Mouse (Mus musculus) MEL (cell line): ENCODE measurements around the gene Sit1. TPM values are rescaled to one million over a fixed set of nuclear protein-coding genes. Genes with fewer than 3 reads are reported as not detected.
A peak's percentile ranks its signal among the peaks of the same experiment; 100 is the strongest.

Experiments used
- DNase-seq: peaks from one replicate; pipeline ENCODE4 v3.0.0; 2011; ENCODE audit warnings: low read depth, low spot score
- H3K27ac ChIP-seq: 2 replicates; pipeline ENCODE4 v1.5.1; 2012; ENCODE audit warnings: low read depth, mild to moderate bottlenecking, control low read depth, low read length, moderate library complexity; ENCODE audit not compliant: control insufficient read depth
- H3K27me3 ChIP-seq, 2 experiments: fragments of 150-350 bp in 1 of 2; sonication (generic) in 1 of 2; 2 replicates each; pipeline ENCODE4 v1.6.1; 2012; ENCODE audit warnings: low read length in 2 of 2, mild to moderate bottlenecking in 2 of 2, improper control_type of control experiment in 1 of 2, moderate library complexity in 1 of 2; ENCODE audit not compliant: insufficient read depth in 2 of 2, control insufficient read depth in 1 of 2
- H3K36me3 ChIP-seq, 2 experiments: 2 replicates each; pipeline ENCODE4 v1.6.1; 2012 to 2014; ENCODE audit warnings: low read length in 2 of 2, improper control_type of control experiment in 1 of 2, inconsistent platforms in 1 of 2, mild to moderate bottlenecking in 1 of 2; ENCODE audit not compliant: insufficient read depth in 2 of 2, control insufficient read depth in 1 of 2
- H3K4me1 ChIP-seq, 2 experiments: fragments of 150-350 bp in 1 of 2; sonication (generic) in 1 of 2; 2 replicates each; pipeline ENCODE4 v1.6.1; 2012; ENCODE audit warnings: low read length in 2 of 2, improper control_type of control experiment in 1 of 2, mild to moderate bottlenecking in 1 of 2; ENCODE audit not compliant: insufficient read depth in 2 of 2, control insufficient read depth in 1 of 2
- H3K4me3 ChIP-seq, 2 experiments: fragments of 150-350 bp in 1 of 2; sonication (generic) in 1 of 2; 2 replicates each; pipeline ENCODE4 v1.5.1; 2012; ENCODE audit warnings: low read depth in 2 of 2, low read length in 2 of 2, mild to moderate bottlenecking in 2 of 2, moderate library complexity in 2 of 2, control low read depth in 1 of 2, improper control_type of control experiment in 1 of 2; ENCODE audit not compliant: control insufficient read depth in 1 of 2, insufficient read depth in 1 of 2
- H3K79me2 ChIP-seq: 2 replicates; pipeline ENCODE4 v1.6.1; 2012; ENCODE audit warnings: mild to moderate bottlenecking, low read length, moderate library complexity; ENCODE audit not compliant: control insufficient read depth, poor library complexity, insufficient read depth
- H3K9ac ChIP-seq: 2 replicates; pipeline ENCODE4 v1.6.1; 2012; ENCODE audit warnings: low read depth, mild to moderate bottlenecking, control low read depth, low read length, moderate library complexity; ENCODE audit not compliant: control insufficient read depth, poor library complexity, severe bottlenecking
- H3K9me3 ChIP-seq: fragments of 150-350 bp; sonication (generic); replicated peaks from 2 replicates; pipeline ENCODE4 v1.6.1; 2012; ENCODE audit warnings: mild to moderate bottlenecking, low read length, improper control_type of control experiment, moderate library complexity; ENCODE audit not compliant: insufficient read depth
- BHLHE40 ChIP-seq: IDR thresholded peaks from 2 replicates; pipeline ENCODE4 v1.6.1; 2012; ENCODE audit warnings: low read depth, mild to moderate bottlenecking, inconsistent platforms, low read length, improper control_type of control experiment, borderline replicate concordance
- CTCF ChIP-seq, 3 experiments: IDR thresholded peaks in 2 of 3; conservative IDR thresholded peaks in 1 of 3; 2 replicates each; pipeline ENCODE4 v1.5.1; 2011 to 2012; ENCODE audit warnings: low read length in 3 of 3, low read depth in 2 of 3, mild to moderate bottlenecking in 2 of 3, improper control_type of control experiment in 1 of 3, inconsistent platforms in 1 of 3, mixed read lengths in 1 of 3, moderate library complexity in 1 of 3; ENCODE audit not compliant: control insufficient read depth in 1 of 3, insufficient read depth in 1 of 3, poor library complexity in 1 of 3, severe bottlenecking in 1 of 3
- E2F4 ChIP-seq: IDR thresholded peaks from 2 replicates; pipeline ENCODE4 v1.6.1; 2011; ENCODE audit warnings: low read depth, low read length, improper control_type of control experiment, borderline replicate concordance
- ELF1 ChIP-seq: IDR thresholded peaks from 2 replicates; pipeline ENCODE4 v1.6.1; 2014; ENCODE audit warnings: low read depth, mild to moderate bottlenecking, inconsistent platforms, low read length, improper control_type of control experiment, moderate library complexity
- EP300 ChIP-seq, 2 experiments: IDR thresholded peaks; 2 replicates each; pipeline ENCODE4 v1.6.1; 2011; ENCODE audit warnings: improper control_type of control experiment in 2 of 2, low read length in 2 of 2, low read depth in 1 of 2, mild to moderate bottlenecking in 1 of 2
- ETS1 ChIP-seq: IDR thresholded peaks from 2 replicates; pipeline ENCODE4 v1.6.1; 2012; ENCODE audit warnings: low read depth, mild to moderate bottlenecking, inconsistent platforms, low read length, improper control_type of control experiment, moderate library complexity
- JUND ChIP-seq: IDR thresholded peaks from 2 replicates; pipeline ENCODE4 v1.6.1; 2011; ENCODE audit warnings: low read depth, mild to moderate bottlenecking, improper control_type of control experiment, low read length
- MAFK ChIP-seq: IDR thresholded peaks from 2 replicates; pipeline ENCODE4 v1.6.1; 2011; ENCODE audit warnings: low read depth, mild to moderate bottlenecking, low read length, improper control_type of control experiment, borderline replicate concordance
- MEF2A ChIP-seq: IDR thresholded peaks from 2 replicates; pipeline ENCODE4 v1.6.1; 2014; ENCODE audit warnings: low read depth, mild to moderate bottlenecking, inconsistent platforms, low read length, improper control_type of control experiment; ENCODE audit not compliant: poor library complexity, insufficient replicate concordance, severe bottlenecking; ENCODE audit errors: extremely low read depth
- MXI1 ChIP-seq: IDR thresholded peaks from 2 replicates; pipeline ENCODE4 v1.6.1; 2011; ENCODE audit warnings: mild to moderate bottlenecking, low read depth, low read length, improper control_type of control experiment
- MYB ChIP-seq: IDR thresholded peaks from 2 replicates; pipeline ENCODE4 v1.6.1; 2011; ENCODE audit warnings: mild to moderate bottlenecking, low read depth, low read length, improper control_type of control experiment
- MYC ChIP-seq: IDR thresholded peaks from 2 replicates; pipeline ENCODE4 v1.6.1; 2011; ENCODE audit warnings: low read depth, mild to moderate bottlenecking, low read length, improper control_type of control experiment, moderate library complexity
- NELFE ChIP-seq: IDR thresholded peaks from 2 replicates; pipeline ENCODE4 v1.6.1; 2011; ENCODE audit warnings: low read depth, low read length, improper control_type of control experiment
- POLR2AphosphoS2 ChIP-seq: IDR thresholded peaks from 2 replicates; pipeline ENCODE4 v1.6.1; 2011; ENCODE audit warnings: low read length, improper control_type of control experiment
- POLR2AphosphoS5 ChIP-seq: IDR thresholded peaks from 2 replicates; pipeline ENCODE4 v1.6.1; 2012; ENCODE audit warnings: low read depth, borderline replicate concordance, mild to moderate bottlenecking, inconsistent platforms, low read length, moderate library complexity, mixed read lengths
- RCOR1 ChIP-seq: IDR thresholded peaks from 2 replicates; pipeline ENCODE4 v1.6.1; 2012; ENCODE audit warnings: low read depth, mild to moderate bottlenecking, inconsistent platforms, low read length, improper control_type of control experiment
- TAL1 ChIP-seq: IDR thresholded peaks from 2 replicates; pipeline ENCODE4 v1.6.1; 2012; ENCODE audit warnings: mild to moderate bottlenecking, inconsistent platforms, low read length, moderate library complexity, mixed read lengths
- TBP ChIP-seq: IDR thresholded peaks from 2 replicates; pipeline ENCODE4 v1.8.0; 2011; ENCODE audit warnings: low read depth, low read length, improper control_type of control experiment
- TCF12 ChIP-seq: IDR thresholded peaks from 2 replicates; pipeline ENCODE4 v1.6.1; 2014; ENCODE audit warnings: low read depth, mild to moderate bottlenecking, inconsistent platforms, low read length, improper control_type of control experiment, moderate library complexity
- USF1 ChIP-seq: IDR thresholded peaks from 2 replicates; pipeline ENCODE4 v1.6.1; 2014; ENCODE audit warnings: low read depth, mild to moderate bottlenecking, inconsistent platforms, low read length, improper control_type of control experiment, moderate library complexity
- USF2 ChIP-seq, 2 experiments: IDR thresholded peaks; 2 replicates each; pipeline ENCODE4 v1.6.1; 2011 to 2012; ENCODE audit warnings: improper control_type of control experiment in 2 of 2, low read length in 2 of 2, borderline replicate concordance in 1 of 2, inconsistent platforms in 1 of 2, low read depth in 1 of 2, mild to moderate bottlenecking in 1 of 2; ENCODE audit not compliant: insufficient read depth in 1 of 2
- ZKSCAN1 ChIP-seq: IDR thresholded peaks from 2 replicates; pipeline ENCODE4 v1.6.1; 2012; ENCODE audit warnings: low read depth, mild to moderate bottlenecking, inconsistent platforms, low read length, improper control_type of control experiment, moderate library complexity
- polyA plus RNA-seq, 2 experiments: library from polyadenylated mRNA; stranded (reverse) in 1 of 2; unstranded in 1 of 2; fragments of >175 nt in 1 of 2; fragments of >200 nt in 1 of 2; gene quantifications; 2 replicates each; pipeline versions ENCODE4 v1.2.1 to v1.2.4; 2012; ENCODE audit warnings: low replicate concordance in 2 of 2, low read depth in 1 of 2; ENCODE audit not compliant: insufficient read length in 2 of 2, insufficient read depth in 1 of 2, missing spikeins in 1 of 2
- total RNA-seq: library from RNA; depleted of rRNA; stranded (reverse); fragments of 300-350 nt; gene quantifications from 2 replicates; pipeline ENCODE4 v1.2.3, GENCODE M21; 2012

Gene Sit1
- total and polyA plus RNA-seq, 3 experiments: 0.06 to 0.08 TPM; not detected in 1

DNA sequence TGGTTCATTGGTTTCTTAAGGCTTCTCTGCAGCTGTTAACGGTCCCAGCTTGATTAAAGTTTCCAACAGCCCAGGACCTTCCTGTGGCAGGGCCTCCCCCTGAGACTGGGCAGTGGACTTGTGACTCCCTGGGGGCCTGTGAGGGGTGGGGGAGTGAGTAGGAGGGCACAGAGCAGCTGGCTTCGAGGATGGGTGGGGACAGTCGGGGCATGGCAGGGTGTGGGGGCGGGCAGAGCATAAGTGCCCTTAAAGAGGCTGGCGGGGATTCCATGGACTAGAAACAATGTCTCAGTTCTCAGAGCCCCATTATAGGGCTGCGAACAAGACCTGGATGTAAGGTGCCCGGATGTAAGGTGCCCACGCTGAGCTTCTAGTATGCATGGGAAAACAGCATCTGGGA is 26.4 kb downstream of the Sit1 start:
- DNase-seq: no peak
- Histone ChIP-seq H3K27ac (no peak overlapping the region), H3K4me3 (no peak overlapping the region), H3K9ac (no peak overlapping the region), H3K4me1 (peaks cover 0 to 18% of the 10 kb centered on the region in 2 experiments; a peak in 3 of 4 replicates), H3K36me3 (no peaks in the 10 kb centered on the region; a peak in 1 of 4 replicates), H3K79me2 (no peaks in the 10 kb centered on the region), H3K9me3 (no peaks in the 10 kb centered on the region), H3K27me3 (no peaks in the 10 kb centered on the region)
- no peak for TF ChIP-seq USF1
- TF ChIP-seq MYB: no peak
- no peak for TF ChIP-seq NELFE
- TF ChIP-seq TAL1: no peak
- no peak for TF ChIP-seq MEF2A
- no peak for TF ChIP-seq E2F4

DNA sequence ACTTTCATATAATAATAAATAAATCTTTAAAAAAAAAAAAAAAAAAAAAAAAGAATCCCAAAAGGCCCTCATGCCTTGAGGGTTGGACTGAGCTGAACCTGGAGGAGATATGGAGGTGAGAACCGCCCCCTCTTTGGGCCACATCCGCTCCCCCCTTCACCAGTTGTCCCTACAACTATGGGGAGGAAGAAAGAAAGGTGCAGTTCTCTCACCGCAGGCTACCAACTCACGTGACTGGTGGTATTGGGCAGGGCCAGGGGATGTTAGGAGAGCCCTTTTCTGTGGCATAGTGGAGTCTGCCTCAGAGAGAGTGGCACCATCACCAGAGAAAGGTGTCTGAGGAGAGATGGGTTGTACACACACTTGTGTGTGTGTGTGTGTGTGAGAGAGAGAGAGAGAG is 27.1 kb downstream of the Sit1 start:
- peak; percentile 24 for DNase-seq
- H3K4me1 ChIP-seq: peaks cover 0 to 17% of the 10 kb centered on the region in 2 experiments; a peak in 3 of 4 replicates

DNA sequence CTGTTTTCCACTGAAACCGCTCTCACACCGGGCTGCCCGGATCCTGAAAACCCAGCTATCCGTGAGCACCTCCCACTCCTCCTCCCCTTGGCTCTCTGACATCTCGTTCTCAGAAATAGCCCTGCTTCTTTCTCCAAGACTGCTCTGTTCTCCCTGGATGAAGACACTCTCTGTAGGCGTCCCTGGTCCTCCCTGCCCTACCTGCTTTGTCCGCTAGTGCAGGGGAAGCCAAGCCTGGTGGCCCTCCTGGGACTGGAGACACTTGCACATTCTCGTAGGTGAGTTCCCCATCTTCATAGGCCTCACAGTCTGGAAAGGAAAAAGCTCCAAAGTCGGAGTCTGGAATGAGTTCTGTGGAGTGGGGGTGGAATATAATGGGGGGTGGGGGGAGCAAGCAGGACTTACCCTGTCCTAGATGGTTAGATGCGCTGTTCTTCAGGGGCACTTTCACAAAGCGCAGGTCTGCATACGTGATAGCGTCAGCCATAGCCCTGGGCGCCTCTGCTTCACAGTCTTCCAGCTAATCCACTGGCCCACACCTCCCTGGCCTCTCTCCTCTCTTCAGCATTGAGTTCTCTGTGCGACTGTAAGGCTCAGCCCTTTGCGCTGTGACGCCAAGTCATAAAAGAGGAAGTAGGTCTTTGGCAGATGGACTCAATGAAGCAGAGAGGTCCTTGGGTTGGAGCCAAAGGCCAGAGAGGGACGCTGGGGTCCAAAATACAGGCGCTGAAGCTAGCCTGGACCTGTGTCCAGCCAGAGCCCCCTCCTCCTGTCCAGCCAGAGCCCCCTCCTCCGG is 29.3 kb downstream of the Sit1 start, which contains the start of gene Cd72:
TSS of gene Cd72 (minus strand) at position 588 of the 796 bp plus-strand sequence.
- Histone ChIP-seq H3K9ac (peak within 1 kb of the TSS; percentile 34), H3K9me3 (no peaks in the 10 kb centered on the region), H3K36me3 (no peaks in the 10 kb centered on the region; a peak in 1 of 4 replicates), H3K27me3 (no peaks in the 10 kb centered on the region), H3K79me2 (no peaks in the 10 kb centered on the region), H3K4me1 (peaks cover 0 to 12% of the 10 kb centered on the region in 2 experiments; a peak in 3 of 4 replicates)
- peak; percentile 71 for DNase-seq
- TF ChIP-seq TBP (no peak), CTCF (IDR thresholded peaks at IDR 0.05 in 2 of 3, conservative IDR thresholded peaks at IDR 0.05 in 1 of 3; ENCODE audit: control insufficient read depth in 1 of 3, insufficient read depth in 1 of 3, low read depth in 2 of 3, low read length in 3 of 3, poor library complexity in 1 of 3, severe bottlenecking in 1 of 3) (no peak), EP300 (IDR thresholded peaks at IDR 0.05; ENCODE audit: low read depth in 1 of 2, low read length in 2 of 2) (0 out of 4 replicates have a peak, but pooled peaks of 1 of the 2 experiments have one; percentile 11), MAFK (no peak), JUND (no peak), TCF12 (0 out of 2 replicates have a peak, but pooled peaks have one; percentile 7), MYB (no peak), ELF1 (no peak), ZKSCAN1 (no peak), POLR2AphosphoS2 (no peak), ETS1 (peak; percentile 30; the same call in 1 of the 2 replicates)
- TF ChIP-seq, all 39 proteins: peak for 3
- H3K4me3 ChIP-seq: peak within 1 kb of the TSS; percentile 39 to 41; a peak in 3 of 4 replicates
- H3K27ac ChIP-seq: no peak within 1 kb of the TSS

More for the DNA sequence above, 27.1 kb downstream of the Sit1 start:
- H3K4me3 ChIP-seq: no peak overlapping the region
- H3K9me3 ChIP-seq: no peaks in the 10 kb centered on the region
- TF ChIP-seq E2F4 (no peak), USF2 (IDR thresholded peaks at IDR 0.05; ENCODE audit: borderline replicate concordance in 1 of 2, insufficient read depth in 1 of 2, low read depth in 1 of 2, low read length in 2 of 2) (no peak), MYC (no peak), BHLHE40 (peak; percentile 44; the same call in 1 of the 2 replicates), USF1 (peak; percentile 70), POLR2AphosphoS5 (no peak), RCOR1 (no peak), MXI1 (no peak), MEF2A (no peak)
- H3K36me3 ChIP-seq: no peaks in the 10 kb centered on the region; a peak in 1 of 4 replicates
- no peak overlapping the region for H3K27ac ChIP-seq
- no peak overlapping the region for H3K9ac ChIP-seq
- H3K79me2 ChIP-seq: no peaks in the 10 kb centered on the region
- H3K27me3 ChIP-seq: no peaks in the 10 kb centered on the region
